Mouse (Mus musculus) spleen, adult 2 months (tissue): ENCODE results near the gene Klhdc8a.

Experiments
- CTCF ChIP-seq: fragments of 200-500 bp; IDR thresholded peaks from 2 replicates; pipeline ENCODE4 v1.5.1; 2011; ENCODE audit warnings: mild to moderate bottlenecking, inconsistent platforms; ENCODE audit not compliant: insufficient read depth, insufficient read length, insufficient replicate concordance; ENCODE audit errors: extremely low read depth
- POLR2A ChIP-seq: fragments of 200-500 bp; IDR thresholded peaks from 2 replicates; pipeline ENCODE4 v1.6.1; 2011; ENCODE audit warnings: low read depth, low read length, inconsistent platforms

DNA sequence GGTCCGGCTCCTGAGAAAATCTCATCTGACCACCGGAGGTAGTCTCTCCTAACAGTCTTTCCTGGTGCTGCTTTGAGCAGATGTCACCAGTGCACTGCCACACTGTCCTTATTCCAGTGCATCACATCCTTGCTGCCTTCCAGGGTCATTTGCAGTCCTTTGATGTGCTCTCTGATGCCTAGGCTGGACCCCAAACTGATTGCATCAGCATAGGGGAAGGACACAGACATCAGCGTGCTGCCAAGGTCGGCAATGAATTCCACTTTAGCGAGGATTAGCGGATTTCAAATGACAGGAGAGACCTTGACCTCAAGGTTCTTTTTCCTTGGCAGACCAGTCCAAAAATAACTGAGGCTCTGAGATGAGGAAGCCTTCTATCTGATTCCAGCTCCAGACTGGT, 21.3 kb upstream of the Klhdc8a start:
- TF ChIP-seq CTCF = no peak
- TF ChIP-seq POLR2A = no peak
